Mouse (Mus musculus): ENCODE data around the gene Ppm1b.

GRCm38 (mm10) chr17:85024237-85024636, 67.7 kb downstream of the Ppm1b start:
- TF ChIP-seq POLR2A (IDR thresholded peaks at IDR 0.05; ENCODE audit: borderline replicate concordance, control insufficient read depth, low read depth, low read length), result no peak
- TF ChIP-seq CTCF (IDR thresholded peaks at IDR 0.05; ENCODE audit: control insufficient read depth, insufficient read depth, low read length), result no peak
